Mouse (Mus musculus): ENCODE results near the gene Txndc2.

- TF ChIP-seq POLR2A (IDR thresholded peaks at IDR 0.05; ENCODE audit: control insufficient read depth, extremely low read depth, insufficient read depth, low read length, poor library complexity) (no peak), CTCF (IDR thresholded peaks at IDR 0.05; ENCODE audit: borderline replicate concordance, control insufficient read depth, extremely low read depth, insufficient read depth, low read length, poor library complexity) (no peak)
These were observed 23.5 kb downstream of the Txndc2 start for GRCm38 (mm10) chr17:65618431-65618830.

Measured in thymus, adult 2 months (tissue).